Mouse (Mus musculus): Measurements from ENCODE around the gene Tmem237. TPM values are rescaled to one million over a fixed set of nuclear protein-coding genes. Genes with fewer than 3 reads are reported as not detected.

Tmem237 gene
- polyA plus RNA-seq, 1 experiment from 2014 or later, result 40.9 TPM

GRCm38 (mm10) chr1:59142809-59143208, 22.6 kb upstream of the Tmem237 start:
- no peaks in the 10 kb centered on the region for H3K9me3 ChIP-seq (ENCODE audit: control insufficient read depth, low read depth, low read length)
- ATAC-seq (ENCODE audit: insufficient number of reproducible peaks, insufficient read depth, low FRiP score, low read depth), result no peak
- no peaks in the 10 kb centered on the region for H3K36me3 ChIP-seq (ENCODE audit: control insufficient read depth, insufficient read depth, low read length)
- H3K9ac ChIP-seq (replicated peaks; ENCODE audit: low read depth, low read length), result no peak overlapping the region
- H3K27ac ChIP-seq (ENCODE audit: low read length), result no peak overlapping the region
- H3K4me3 ChIP-seq (ENCODE audit: low read depth, low read length), result no peak overlapping the region
- no peaks in the 10 kb centered on the region for H3K27me3 ChIP-seq (ENCODE audit: control insufficient read depth, insufficient read depth, low read length)
- H3K4me1 ChIP-seq (ENCODE audit: control insufficient read depth, insufficient read depth, low read length), result no peaks in the 10 kb centered on the region
- H3K4me2 ChIP-seq (replicated peaks; ENCODE audit: low read depth, low read length), result no peak overlapping the region

- H3K27ac ChIP-seq (ENCODE audit: low read length), result no peak overlapping the region
- no peak for ATAC-seq (ENCODE audit: insufficient number of reproducible peaks, insufficient read depth, low FRiP score, low read depth)
- H3K9ac ChIP-seq (replicated peaks; ENCODE audit: low read depth, low read length), result no peak overlapping the region
- H3K4me2 ChIP-seq (replicated peaks; ENCODE audit: low read depth, low read length), result no peak overlapping the region
- no peaks in the 10 kb centered on the region for H3K27me3 ChIP-seq (ENCODE audit: control insufficient read depth, insufficient read depth, low read length)
- H3K36me3 ChIP-seq (ENCODE audit: control insufficient read depth, insufficient read depth, low read length), result no peaks in the 10 kb centered on the region
- 53% methylated on average over 5 of the region's 5 CpGs for WGBS
- no peaks in the 10 kb centered on the region for H3K9me3 ChIP-seq (ENCODE audit: control insufficient read depth, low read depth, low read length)
- H3K4me3 ChIP-seq (ENCODE audit: low read depth, low read length), result no peak overlapping the region
- H3K4me1 ChIP-seq (ENCODE audit: control insufficient read depth, insufficient read depth, low read length), result no peaks in the 10 kb centered on the region
Measured at GRCm38 (mm10) chr1:59134419-59134818, 14.2 kb upstream of the Tmem237 start.

GRCm38 (mm10) chr1:59128879-59129278, 8.7 kb upstream of the Tmem237 start:
- H3K4me2 ChIP-seq (replicated peaks; ENCODE audit: low read depth, low read length), result no peak overlapping the region
- no peaks in the 10 kb centered on the region for H3K36me3 ChIP-seq (ENCODE audit: control insufficient read depth, insufficient read depth, low read length)
- H3K9ac ChIP-seq (replicated peaks; ENCODE audit: low read depth, low read length), result no peak overlapping the region
- no peak overlapping the region for H3K27ac ChIP-seq (ENCODE audit: low read length)
- no peaks in the 10 kb centered on the region for H3K9me3 ChIP-seq (ENCODE audit: control insufficient read depth, low read depth, low read length)
- H3K4me1 ChIP-seq (ENCODE audit: control insufficient read depth, insufficient read depth, low read length), result no peaks in the 10 kb centered on the region
- 55% methylated on average over 7 of the region's 7 CpGs for WGBS
- no peaks in the 10 kb centered on the region for H3K27me3 ChIP-seq (ENCODE audit: control insufficient read depth, insufficient read depth, low read length)
- H3K4me3 ChIP-seq (ENCODE audit: low read depth, low read length), result no peak overlapping the region
- no peak for ATAC-seq (ENCODE audit: insufficient number of reproducible peaks, insufficient read depth, low FRiP score, low read depth)

- H3K9me3 ChIP-seq (ENCODE audit: control insufficient read depth, low read depth, low read length), result no peaks in the 10 kb centered on the region
- H3K4me3 ChIP-seq (ENCODE audit: low read depth, low read length), result no peak overlapping the region
- H3K9ac ChIP-seq (replicated peaks; ENCODE audit: low read depth, low read length), result no peak overlapping the region
- WGBS, result 66% methylated on average over 5 of the region's 5 CpGs
- no peak for ATAC-seq (ENCODE audit: insufficient number of reproducible peaks, insufficient read depth, low FRiP score, low read depth)
- no peak overlapping the region for H3K4me2 ChIP-seq (replicated peaks; ENCODE audit: low read depth, low read length)
- no peaks in the 10 kb centered on the region for H3K27me3 ChIP-seq (ENCODE audit: control insufficient read depth, insufficient read depth, low read length)
- H3K4me1 ChIP-seq (ENCODE audit: control insufficient read depth, insufficient read depth, low read length), result 0 out of 2 replicates have a peak, but pooled peaks cover under 1% of the 10 kb centered on the region
- H3K36me3 ChIP-seq (ENCODE audit: control insufficient read depth, insufficient read depth, low read length), result no peaks in the 10 kb centered on the region
- H3K27ac ChIP-seq (ENCODE audit: low read length), result no peak overlapping the region
Measured at GRCm38 (mm10) chr1:59125558-59125957, 5.3 kb upstream of the Tmem237 start.

- Histone ChIP-seq H3K36me3 (ENCODE audit: control insufficient read depth, insufficient read depth, low read length) (peaks cover 21% of the 10 kb centered on the region), H3K4me2 (replicated peaks; ENCODE audit: low read depth, low read length) (no peak overlapping the region), H3K4me1 (ENCODE audit: control insufficient read depth, insufficient read depth, low read length) (no peaks in the 10 kb centered on the region), H3K27me3 (ENCODE audit: control insufficient read depth, insufficient read depth, low read length) (no peaks in the 10 kb centered on the region), H3K4me3 (ENCODE audit: low read depth, low read length) (no peak overlapping the region), H3K27ac (ENCODE audit: low read length) (no peak overlapping the region), H3K9ac (replicated peaks; ENCODE audit: low read depth, low read length) (no peak overlapping the region), H3K9me3 (ENCODE audit: control insufficient read depth, low read depth, low read length) (no peaks in the 10 kb centered on the region)
- 74% methylated on average over 8 of the region's 8 CpGs for WGBS
- ATAC-seq (ENCODE audit: insufficient number of reproducible peaks, insufficient read depth, low FRiP score, low read depth), result no peak
Measured at GRCm38 (mm10) chr1:59110524-59110923, 9.7 kb downstream of the Tmem237 start.

GRCm38 (mm10) chr1:59102071-59102470, 18.1 kb downstream of the Tmem237 start:
- no peak for ATAC-seq (ENCODE audit: insufficient number of reproducible peaks, insufficient read depth, low FRiP score, low read depth)

GRCm38 (mm10) chr1:59101020-59101419, 19.2 kb downstream of the Tmem237 start:
- H3K4me1 ChIP-seq (ENCODE audit: control insufficient read depth, insufficient read depth, low read length), result no peaks in the 10 kb centered on the region
- H3K9ac ChIP-seq (replicated peaks; ENCODE audit: low read depth, low read length), result no peak overlapping the region
- 94% methylated on average over 5 of the region's 5 CpGs for WGBS
- H3K4me2 ChIP-seq (replicated peaks; ENCODE audit: low read depth, low read length), result no peak overlapping the region
- no peak overlapping the region for H3K27ac ChIP-seq (ENCODE audit: low read length)
- no peaks in the 10 kb centered on the region for H3K9me3 ChIP-seq (ENCODE audit: control insufficient read depth, low read depth, low read length)
- ATAC-seq (ENCODE audit: insufficient number of reproducible peaks, insufficient read depth, low FRiP score, low read depth), result no peak
- peaks cover 11% of the 10 kb centered on the region for H3K36me3 ChIP-seq (ENCODE audit: control insufficient read depth, insufficient read depth, low read length)
- no peaks in the 10 kb centered on the region for H3K27me3 ChIP-seq (ENCODE audit: control insufficient read depth, insufficient read depth, low read length)
- H3K4me3 ChIP-seq (ENCODE audit: low read depth, low read length), result no peak overlapping the region

More at GRCm38 (mm10) chr1:59102071-59102470, 18.1 kb downstream of the Tmem237 start:
- Histone ChIP-seq H3K9me3 (ENCODE audit: control insufficient read depth, low read depth, low read length) (no peaks in the 10 kb centered on the region), H3K4me2 (replicated peaks; ENCODE audit: low read depth, low read length) (no peak overlapping the region), H3K4me1 (ENCODE audit: control insufficient read depth, insufficient read depth, low read length) (no peaks in the 10 kb centered on the region), H3K36me3 (ENCODE audit: control insufficient read depth, insufficient read depth, low read length) (peaks cover 16% of the 10 kb centered on the region), H3K9ac (replicated peaks; ENCODE audit: low read depth, low read length) (no peak overlapping the region), H3K27me3 (ENCODE audit: control insufficient read depth, insufficient read depth, low read length) (no peaks in the 10 kb centered on the region), H3K4me3 (ENCODE audit: low read depth, low read length) (no peak overlapping the region), H3K27ac (ENCODE audit: low read length) (no peak overlapping the region)
- 92% methylated on average over 6 of the region's 6 CpGs for WGBS

- Histone ChIP-seq H3K9me3 (ENCODE audit: control insufficient read depth, low read depth, low read length) (no peaks in the 10 kb centered on the region), H3K4me2 (replicated peaks; ENCODE audit: low read depth, low read length) (no peak within 1 kb of the TSS), H3K9ac (replicated peaks; ENCODE audit: low read depth, low read length) (no peak within 1 kb of the TSS), H3K27me3 (ENCODE audit: control insufficient read depth, insufficient read depth, low read length) (no peaks in the 10 kb centered on the region), H3K27ac (ENCODE audit: low read length) (no peak within 1 kb of the TSS), H3K4me1 (ENCODE audit: control insufficient read depth, insufficient read depth, low read length) (no peaks in the 10 kb centered on the region), H3K36me3 (ENCODE audit: control insufficient read depth, insufficient read depth, low read length) (no peaks in the 10 kb centered on the region; the same call in 1 of the 2 replicates), H3K4me3 (ENCODE audit: low read depth, low read length) (no peak within 1 kb of the TSS)
- 88% methylated on average over 19 of the region's 19 CpGs for WGBS
- no peak for ATAC-seq (ENCODE audit: insufficient number of reproducible peaks, insufficient read depth, low FRiP score, low read depth)
Measured at GRCm38 (mm10) chr1:59094705-59095104, 25.5 kb downstream of the Tmem237 start, which contains the start of gene C2cd6. TSS of gene C2cd6 (minus strand) at chr1:59094900.

GRCm38 (mm10) chr1:59070867-59071266, 49.3 kb downstream of the Tmem237 start:
- 37% methylated on average over 3 of the region's 3 CpGs for WGBS
- H3K9ac ChIP-seq (replicated peaks; ENCODE audit: low read depth, low read length), result no peak overlapping the region

More at GRCm38 (mm10) chr1:59070867-59071266, 49.3 kb downstream of the Tmem237 start:
- no peaks in the 10 kb centered on the region for H3K27me3 ChIP-seq (ENCODE audit: control insufficient read depth, insufficient read depth, low read length)
- H3K4me1 ChIP-seq (ENCODE audit: control insufficient read depth, insufficient read depth, low read length), result no peaks in the 10 kb centered on the region
- H3K9me3 ChIP-seq (ENCODE audit: control insufficient read depth, low read depth, low read length), result no peaks in the 10 kb centered on the region
- H3K36me3 ChIP-seq (ENCODE audit: control insufficient read depth, insufficient read depth, low read length), result no peaks in the 10 kb centered on the region
- ATAC-seq (ENCODE audit: insufficient number of reproducible peaks, insufficient read depth, low FRiP score, low read depth), result no peak
- no peak overlapping the region for H3K4me3 ChIP-seq (ENCODE audit: low read depth, low read length)
- no peak overlapping the region for H3K4me2 ChIP-seq (replicated peaks; ENCODE audit: low read depth, low read length)
- no peak overlapping the region for H3K27ac ChIP-seq (ENCODE audit: low read length)
